Mouse (Mus musculus) lung, embryonic 14.5 days (tissue): ENCODE results near the gene Miga1. TPM values are rescaled to one million over a fixed set of nuclear protein-coding genes. Genes with fewer than 3 reads are reported as not detected.

Experiments
- ATAC-seq: fragments of 200-750 bp; cut with Nextera tagmentation; 2 replicates; pipeline ENCODE4 v1.8.0; 2017; ENCODE audit warnings: mild to moderate bottlenecking, moderate TSS enrichment, moderate library complexity; ENCODE audit not compliant: insufficient read depth
- DNase-seq: peaks from one replicate; pipeline ENCODE4 v3.0.0-alpha.2; 2015
- H3K27ac ChIP-seq: fragments of 300-500 bp; sonication (generic); 2 replicates; pipeline ENCODE4 v1.5.1; 2014; ENCODE audit warnings: low read depth, mild to moderate bottlenecking, moderate library complexity
- H3K27me3 ChIP-seq: fragments of 300-500 bp; sonication (generic); 2 replicates; pipeline ENCODE4 v1.6.1; 2014; ENCODE audit warnings: low read length, control low read depth; ENCODE audit not compliant: insufficient read depth
- H3K36me3 ChIP-seq: fragments of 300-500 bp; sonication (generic); 2 replicates; pipeline ENCODE4 v1.6.1; 2014; ENCODE audit warnings: control low read depth; ENCODE audit not compliant: insufficient read depth
- H3K4me1 ChIP-seq: fragments of 300-500 bp; sonication (generic); 2 replicates; pipeline ENCODE4 v1.6.1; 2014; ENCODE audit warnings: antibody characterized with exemption, control low read depth; ENCODE audit not compliant: insufficient read depth
- H3K4me2 ChIP-seq: fragments of 300-500 bp; sonication (generic); 2 replicates; pipeline ENCODE4 v1.6.1; 2014; ENCODE audit warnings: mild to moderate bottlenecking
- H3K4me3 ChIP-seq: fragments of 300-500 bp; sonication (generic); 2 replicates; pipeline ENCODE4 v1.5.1; 2014; ENCODE audit warnings: low read depth, low read length
- H3K9ac ChIP-seq: fragments of 300-500 bp; sonication (generic); 2 replicates; pipeline ENCODE4 v1.6.1; 2014
- H3K9me3 ChIP-seq: fragments of 300-500 bp; sonication (generic); 2 replicates; pipeline ENCODE4 v1.6.1; 2016; ENCODE audit warnings: low read depth, low read length, control low read depth
- CTCF ChIP-seq: IDR thresholded peaks from 2 replicates; pipeline ENCODE4 v1.5.1; 2016; ENCODE audit warnings: antibody characterized with exemption, low read depth
- WGBS: fragments of 180-500 bp; shearing (Covaris S2); extraction: QIAGEN DNeasy Blood & Tissue Kit; methylation state at CpG from one replicate; pipeline ENCODE4 v1.1.7; 2014; 5-methylcytosine and 5-hydroxymethylcytosine counted together
- polyA plus RNA-seq: library from polyadenylated mRNA; unstranded; fragments of >200 nt; fragmentation: Nextera tagmentation; extraction: Ambion mirVana; gene quantifications from 2 replicates; pipeline ENCODE4 v1.2.1, GENCODE M21; 2014

Miga1 gene
- polyA plus RNA-seq, 1 experiment from 2014 or later, result 20.3 TPM

- WGBS, result 78% methylated on average over 9 of the region's 9 CpGs
- Histone ChIP-seq H3K36me3 (peaks cover 39% of the 10 kb centered on the region), H3K4me1 (peaks cover 8% of the 10 kb centered on the region; the same call in 1 of the 2 replicates), H3K27me3 (no peaks in the 10 kb centered on the region), H3K9me3 (no peaks in the 10 kb centered on the region), H3K9ac (no peak overlapping the region), H3K4me2 (no peak overlapping the region), H3K27ac (no peak overlapping the region), H3K4me3 (no peak overlapping the region)
- no peak for ATAC-seq
- peak; percentile 24; the same call in 1 of the 2 replicates for TF ChIP-seq CTCF
- no peak for DNase-seq
Observed at GRCm38 (mm10) chr3:152287810-152288209, 52.4 kb downstream of the Miga1 start.

- Histone ChIP-seq H3K27ac (no peak overlapping the region), H3K4me2 (no peak overlapping the region), H3K4me1 (no peaks in the 10 kb centered on the region), H3K36me3 (peaks cover 33% of the 10 kb centered on the region), H3K27me3 (no peaks in the 10 kb centered on the region), H3K9ac (no peak overlapping the region), H3K4me3 (no peak overlapping the region), H3K9me3 (no peaks in the 10 kb centered on the region)
- no peak for TF ChIP-seq CTCF
- ATAC-seq, result no peak
- WGBS, result 92% methylated on average over 5 of the region's 5 CpGs
- no peak for DNase-seq
Observed at GRCm38 (mm10) chr3:152284759-152285158, 55.4 kb downstream of the Miga1 start.

DNA sequence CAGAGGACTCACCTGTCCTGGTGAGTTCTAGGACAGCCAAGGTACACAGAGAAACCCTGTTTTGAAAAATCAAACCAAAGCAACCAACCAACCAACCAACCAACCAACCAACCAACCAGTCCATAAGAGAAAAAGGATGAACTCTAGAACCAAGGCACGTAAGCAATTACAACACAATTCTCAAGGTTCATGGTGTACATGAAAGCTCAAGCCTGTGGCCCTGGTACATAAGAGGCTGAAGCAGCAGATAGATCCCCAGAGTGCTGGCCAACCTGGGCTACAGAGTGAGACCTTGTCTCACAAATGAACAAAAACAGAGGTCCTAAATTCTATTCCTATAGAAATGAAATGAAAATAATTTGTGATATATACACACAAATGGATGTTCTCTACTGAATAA lies 55.9 kb downstream of the Miga1 start:
- H3K27ac ChIP-seq, result no peak overlapping the region
- TF ChIP-seq CTCF, result no peak
- 97% methylated on average over 1 of the region's 1 CpGs for WGBS
- ATAC-seq (no peak), DNase-seq (no peak)
- no peak overlapping the region for H3K4me2 ChIP-seq
- no peaks in the 10 kb centered on the region for H3K4me1 ChIP-seq
- no peaks in the 10 kb centered on the region for H3K27me3 ChIP-seq
- no peaks in the 10 kb centered on the region for H3K9me3 ChIP-seq
- no peak overlapping the region for H3K9ac ChIP-seq
- no peak overlapping the region for H3K4me3 ChIP-seq
- H3K36me3 ChIP-seq, result peaks cover 33% of the 10 kb centered on the region

DNA sequence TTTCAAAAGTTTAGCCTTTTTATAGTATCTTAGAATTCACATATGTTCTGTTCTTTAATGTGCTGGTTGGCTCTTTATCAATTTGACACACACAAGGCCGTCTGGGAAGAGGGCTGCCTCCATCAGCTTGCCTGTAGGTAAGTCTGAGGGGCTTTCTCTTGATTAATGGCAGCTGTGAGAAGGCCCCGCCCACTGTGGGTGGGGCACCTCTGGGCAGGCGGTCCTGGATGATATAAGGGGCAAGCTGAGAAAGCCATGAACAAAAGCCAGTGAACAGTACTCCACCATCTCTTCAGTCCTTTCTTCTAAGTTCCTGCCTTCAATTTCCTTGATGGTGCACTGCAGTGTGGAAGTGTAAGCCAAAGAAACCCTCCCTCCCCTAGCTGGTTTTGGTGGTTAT lies 58.1 kb downstream of the Miga1 start:
- Histone ChIP-seq H3K4me1 (no peaks in the 10 kb centered on the region), H3K36me3 (peaks cover 25% of the 10 kb centered on the region), H3K9me3 (no peaks in the 10 kb centered on the region), H3K9ac (no peak overlapping the region), H3K27ac (no peak overlapping the region), H3K4me3 (no peak overlapping the region), H3K4me2 (no peak overlapping the region), H3K27me3 (no peaks in the 10 kb centered on the region)
- ATAC-seq, result no peak
- DNase-seq, result no peak
- whole genome bisulfite sequencing, result 29% methylated on average over 3 of the region's 3 CpGs
- TF ChIP-seq CTCF, result no peak

DNA sequence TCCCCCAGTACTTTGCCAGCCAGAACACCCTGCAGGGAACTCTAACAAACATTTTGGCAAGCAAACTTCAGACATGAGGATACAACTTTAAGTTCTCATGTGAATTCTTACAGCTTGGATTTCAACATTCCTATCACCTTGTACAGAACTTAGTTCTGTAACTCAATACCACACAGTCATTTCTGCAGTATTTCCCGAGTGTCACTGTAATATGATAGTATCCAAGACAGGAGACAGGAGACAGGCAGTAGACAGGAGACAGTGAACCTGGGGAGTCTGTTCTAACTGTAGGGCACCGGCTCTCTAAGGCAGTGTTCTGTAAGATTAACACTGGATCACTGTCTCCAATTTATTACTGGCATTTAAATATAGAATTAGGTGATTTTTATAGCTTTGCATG lies 61.8 kb downstream of the Miga1 start:
- H3K36me3 ChIP-seq, result peaks cover 20% of the 10 kb centered on the region
- no peak overlapping the region for H3K9ac ChIP-seq
- no peak overlapping the region for H3K4me3 ChIP-seq
- H3K27ac ChIP-seq, result no peak overlapping the region
- 31% methylated on average over 2 of the region's 2 CpGs for WGBS
- H3K27me3 ChIP-seq, result no peaks in the 10 kb centered on the region
- DNase-seq (no peak), ATAC-seq (no peak)
- H3K9me3 ChIP-seq, result no peaks in the 10 kb centered on the region
- no peak overlapping the region for H3K4me2 ChIP-seq
- no peaks in the 10 kb centered on the region for H3K4me1 ChIP-seq
- TF ChIP-seq CTCF, result no peak

GRCm38 (mm10) chr3:152277912-152278311 lies 62.3 kb downstream of the Miga1 start:
- no peaks in the 10 kb centered on the region for H3K27me3 ChIP-seq
- no peak for DNase-seq
- WGBS, result 77% methylated on average over 2 of the region's 2 CpGs

DNA sequence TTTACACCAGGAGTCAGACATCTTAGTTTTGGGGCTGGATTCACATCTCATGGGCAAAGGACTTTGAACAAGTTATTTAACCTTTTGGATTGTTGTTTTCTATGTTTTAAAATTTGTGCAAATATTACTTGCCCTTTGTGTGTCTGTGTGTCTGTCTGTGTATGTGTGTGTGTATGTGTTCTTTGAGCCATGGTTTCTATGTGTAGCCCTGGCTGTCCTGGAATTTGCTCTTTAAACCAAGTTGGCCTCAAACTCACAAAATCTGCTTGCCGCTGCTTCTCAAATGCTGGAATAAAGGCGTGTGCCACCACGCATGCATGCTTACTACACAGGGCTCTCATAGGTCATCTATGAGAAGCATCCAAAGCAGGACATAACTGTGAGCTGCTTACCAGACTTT lies 63.3 kb downstream of the Miga1 start:
- TF ChIP-seq CTCF, result no peak
- no peak overlapping the region for H3K27ac ChIP-seq
- no peaks in the 10 kb centered on the region for H3K9me3 ChIP-seq
- no peak overlapping the region for H3K4me2 ChIP-seq
- peaks cover 8% of the 10 kb centered on the region for H3K36me3 ChIP-seq
- WGBS, result 93% methylated on average over 3 of the region's 3 CpGs
- DNase-seq (no peak), ATAC-seq (no peak)
- H3K4me1 ChIP-seq, result no peaks in the 10 kb centered on the region
- no peak overlapping the region for H3K9ac ChIP-seq
- H3K4me3 ChIP-seq, result no peak overlapping the region
- no peaks in the 10 kb centered on the region for H3K27me3 ChIP-seq

More at GRCm38 (mm10) chr3:152277912-152278311, 62.3 kb downstream of the Miga1 start:
- peaks cover 17% of the 10 kb centered on the region for H3K36me3 ChIP-seq
- TF ChIP-seq CTCF, result no peak
- ATAC-seq, result no peak
- H3K4me3 ChIP-seq, result no peak overlapping the region
- H3K4me1 ChIP-seq, result no peaks in the 10 kb centered on the region
- H3K4me2 ChIP-seq, result no peak overlapping the region
- no peak overlapping the region for H3K27ac ChIP-seq
- H3K9ac ChIP-seq, result no peak overlapping the region
- H3K9me3 ChIP-seq, result no peaks in the 10 kb centered on the region

- 70% methylated on average over 8 of the region's 8 CpGs for WGBS
- no peak overlapping the region for H3K4me2 ChIP-seq
- no peak for ATAC-seq
- no peak for DNase-seq
- peaks cover 7% of the 10 kb centered on the region for H3K36me3 ChIP-seq
- H3K27ac ChIP-seq, result no peak overlapping the region; the same call in 1 of the 2 replicates
- H3K9me3 ChIP-seq, result no peaks in the 10 kb centered on the region
- H3K27me3 ChIP-seq, result no peaks in the 10 kb centered on the region
- no peak overlapping the region for H3K9ac ChIP-seq
- TF ChIP-seq CTCF, result no peak
- no peak overlapping the region for H3K4me3 ChIP-seq
- H3K4me1 ChIP-seq, result no peaks in the 10 kb centered on the region
Observed at GRCm38 (mm10) chr3:152275008-152275407, 65.2 kb downstream of the Miga1 start.
